Mouse (Mus musculus) cerebellum, adult 18-20 months (tissue): Measurements from ENCODE around the gene Wdr41.

Experiments
- DNase-seq, 2 experiments: peaks; one replicate each; pipeline ENCODE4 v3.0.0; 2021

Wdr41 gene

GRCm38 (mm10) chr13:95038200-95038599 is 62.1 kb downstream of the Wdr41 start:
- DNase-seq: no peak

GRCm38 (mm10) chr13:95040140-95040738 is 64.1 kb downstream of the Wdr41 start:
- DNase-seq: no peak

DNA sequence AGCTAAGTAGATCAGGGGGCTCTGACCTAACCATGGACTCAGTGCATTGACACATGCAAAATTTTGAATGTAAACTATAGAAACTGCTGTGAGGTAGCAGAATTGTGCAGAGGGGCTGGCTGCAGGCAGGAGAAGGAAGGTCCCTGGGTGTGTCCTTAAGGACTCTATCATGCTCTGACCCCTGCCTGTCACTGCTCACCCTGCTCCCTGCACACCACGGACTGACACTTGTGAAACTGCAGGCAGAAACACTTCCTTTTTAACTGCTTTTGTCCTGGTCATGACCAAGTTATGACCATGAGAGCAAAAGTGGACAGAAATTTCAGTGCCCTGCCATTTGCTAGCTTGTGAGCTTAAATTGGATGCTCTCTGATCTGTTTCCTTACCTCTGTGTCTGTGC is 68.0 kb downstream of the Wdr41 start:
- no peak for DNase-seq

DNA sequence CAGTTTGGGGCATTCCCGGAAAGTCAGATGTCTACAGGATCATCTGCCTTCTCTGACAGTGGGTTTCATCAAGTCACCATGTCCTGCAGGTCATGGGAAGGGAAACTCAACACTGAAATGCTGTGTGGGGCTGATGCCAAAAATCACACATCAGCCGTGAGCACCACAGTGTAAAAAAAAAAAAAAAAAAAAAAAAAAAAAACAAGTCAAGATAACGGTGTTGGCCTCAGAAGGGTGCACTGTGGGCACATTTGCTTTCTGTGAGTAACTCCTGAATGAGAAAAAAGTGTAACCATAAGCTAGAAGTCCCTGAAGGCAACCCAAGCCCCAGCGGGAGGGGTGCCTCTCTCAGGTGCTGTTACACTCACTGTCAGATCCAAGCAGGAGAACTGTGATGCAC is 74.3 kb downstream of the Wdr41 start:
- no peak for DNase-seq

- DNase-seq: no peak
Measured at GRCm38 (mm10) chr13:95052421-95052820, 76.3 kb downstream of the Wdr41 start.

- no peak for DNase-seq
Measured at GRCm38 (mm10) chr13:95055742-95056388, 79.7 kb downstream of the Wdr41 start.

- no peak for DNase-seq
Measured at GRCm38 (mm10) chr13:95056501-95057280, 80.5 kb downstream of the Wdr41 start.

GRCm38 (mm10) chr13:95058885-95059284 is 82.7 kb downstream of the Wdr41 start:
- no peak for DNase-seq

DNA sequence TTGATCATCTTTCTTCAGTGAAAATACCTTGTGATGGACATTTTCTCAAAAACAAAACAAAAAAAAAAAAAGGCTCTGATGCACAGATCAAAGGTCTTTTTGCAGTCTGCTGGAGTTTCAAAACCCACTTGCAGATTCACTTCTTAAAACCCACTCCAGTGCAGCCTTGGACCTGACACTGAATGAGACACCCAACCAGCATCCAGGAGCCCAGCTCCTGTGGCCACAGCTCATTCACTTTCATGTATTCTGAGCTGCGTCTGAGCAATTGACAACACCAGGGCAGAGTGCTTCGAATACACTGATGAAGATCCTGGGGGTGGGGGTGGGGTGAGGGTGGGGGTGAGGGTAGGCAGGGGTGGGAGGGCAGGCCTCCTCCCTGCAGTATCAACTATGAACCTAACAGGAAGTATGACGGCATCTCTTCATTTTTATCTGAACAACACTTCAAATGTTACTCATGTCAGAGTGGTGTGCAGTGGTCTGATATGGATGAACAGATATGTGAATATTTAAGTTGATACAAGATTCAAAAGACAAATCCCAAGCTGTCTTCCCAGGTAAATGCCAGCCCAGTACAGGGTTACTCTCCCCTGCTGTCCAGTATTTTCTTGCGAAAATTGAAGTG is 87.4 kb downstream of the Wdr41 start:
- DNase-seq: no peak

- DNase-seq: no peak
Measured at GRCm38 (mm10) chr13:95067854-95068253, 91.7 kb downstream of the Wdr41 start.

DNA sequence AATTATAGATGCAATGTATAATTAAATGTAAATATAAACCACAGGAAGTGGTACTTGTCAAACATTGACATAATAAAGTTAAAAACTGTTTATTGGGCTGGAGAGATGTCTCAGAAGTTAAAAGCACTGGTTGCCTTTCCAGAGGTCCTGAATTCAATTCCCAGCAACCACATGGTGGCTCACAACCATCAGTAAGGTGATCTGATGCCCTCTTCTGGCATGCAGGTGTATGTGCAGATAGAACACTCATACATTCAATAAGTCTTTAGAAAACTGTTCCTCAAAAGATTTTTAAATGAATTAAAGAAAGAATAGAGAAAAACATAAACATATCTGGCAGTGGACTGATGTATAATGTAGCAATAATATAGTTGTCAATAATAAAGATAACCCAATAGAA is 94.1 kb downstream of the Wdr41 start:
- DNase-seq: no peak
